Mouse (Mus musculus) small intestine, adult 2 months (tissue): ENCODE results near the gene Pkp4.

ENCODE experiments used
- CTCF ChIP-seq: fragments of 200-500 bp; IDR thresholded peaks from 2 replicates; pipeline ENCODE4 v1.5.1; 2012; ENCODE audit warnings: low read depth, mild to moderate bottlenecking, control low read depth, inconsistent platforms, low read length, moderate library complexity, mixed read lengths; ENCODE audit not compliant: insufficient replicate concordance, insufficient read length; ENCODE audit errors: extremely low read depth
- POLR2A ChIP-seq: fragments of 200-500 bp; IDR thresholded peaks from 2 replicates; pipeline ENCODE4 v1.6.1; 2012; ENCODE audit warnings: low read depth, mild to moderate bottlenecking, control low read depth, inconsistent platforms, low read length, moderate library complexity

DNA sequence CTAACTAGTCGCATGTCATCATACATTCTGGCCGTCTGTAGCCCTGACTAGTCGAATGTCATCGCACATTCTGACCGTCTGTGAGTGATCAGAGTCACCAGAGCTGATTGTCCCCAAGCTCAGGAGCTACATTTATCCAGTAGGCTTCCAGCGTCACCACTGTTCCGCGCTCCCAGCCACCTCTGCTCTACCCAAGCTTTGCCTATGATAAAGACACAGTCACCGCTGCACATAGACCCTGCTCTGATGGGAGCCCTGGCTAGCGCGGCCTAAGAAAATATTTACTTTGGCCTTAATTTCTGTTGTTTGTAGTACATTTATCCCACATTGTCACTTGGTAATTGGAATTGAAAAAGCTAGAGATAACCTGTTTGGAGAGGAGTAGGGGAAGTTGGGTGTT lies 183.2 kb downstream of the Pkp4 start:
- TF ChIP-seq CTCF (no peak), POLR2A (no peak)
